Mouse (Mus musculus): Measurements from ENCODE around the gene Alpl.

- TF ChIP-seq POLR2A (IDR thresholded peaks at IDR 0.05; ENCODE audit: insufficient read length, low read depth) (no peak), SRF (IDR thresholded peaks at IDR 0.05; ENCODE audit: control insufficient read depth, insufficient read length, low read depth) (no peak), E2F4 (IDR thresholded peaks at IDR 0.05; ENCODE audit: insufficient read depth) (no peak)
Observed at GRCm38 (mm10) chr4:137773369-137773899, 22.8 kb downstream of the Alpl start.

Measured in myocyte (in vitro differentiated cells).